Mouse (Mus musculus) hindbrain, postnatal 0 days (tissue): ENCODE results near the gene Xpot. TPM values are rescaled to one million over a fixed set of nuclear protein-coding genes. Genes with fewer than 3 reads are reported as not detected.

ENCODE experiments used
- ATAC-seq: fragments of 200-750 bp; cut with Nextera tagmentation; 2 replicates; pipeline ENCODE4 v1.8.0; 2017; ENCODE audit warnings: mild to moderate bottlenecking, moderate TSS enrichment, moderate library complexity
- DNase-seq: peaks from one replicate; pipeline ENCODE4 v3.0.0-alpha.2; 2015; ENCODE audit warnings: low spot score
- H3K27ac ChIP-seq: fragments of 300-500 bp; sonication (generic); 2 replicates; pipeline ENCODE4 v1.5.1; 2014; ENCODE audit warnings: mild to moderate bottlenecking
- H3K27me3 ChIP-seq: fragments of 300-500 bp; sonication (generic); 2 replicates; pipeline ENCODE4 v1.6.1; 2014; ENCODE audit warnings: low read length, mixed read lengths; ENCODE audit not compliant: insufficient read depth
- H3K36me3 ChIP-seq: fragments of 300-500 bp; sonication (generic); 2 replicates; pipeline ENCODE4 v1.6.1; 2014; ENCODE audit warnings: low read length, mixed read lengths; ENCODE audit not compliant: insufficient read depth
- H3K4me1 ChIP-seq: fragments of 300-500 bp; sonication (generic); 2 replicates; pipeline ENCODE4 v1.6.1; 2014; ENCODE audit warnings: antibody characterized with exemption, low read length, mixed read lengths; ENCODE audit not compliant: insufficient read depth
- H3K4me2 ChIP-seq: fragments of 300-500 bp; sonication (generic); 2 replicates; pipeline ENCODE4 v1.6.1; 2014; ENCODE audit warnings: low read depth, mild to moderate bottlenecking, low read length, moderate library complexity, mixed read lengths
- H3K4me3 ChIP-seq: fragments of 300-500 bp; sonication (generic); 2 replicates; pipeline ENCODE4 v1.5.1; 2014; ENCODE audit warnings: low read length
- H3K9ac ChIP-seq: fragments of 300-500 bp; sonication (generic); replicated peaks from 2 replicates; pipeline ENCODE4 v1.6.1; 2014; ENCODE audit warnings: mild to moderate bottlenecking, low read length, moderate library complexity, mixed read lengths
- H3K9me3 ChIP-seq: fragments of 300-500 bp; sonication (generic); 2 replicates; pipeline ENCODE4 v1.6.1; 2016; ENCODE audit warnings: low read length, mixed read lengths
- CTCF ChIP-seq: IDR thresholded peaks from 2 replicates; pipeline ENCODE4 v1.5.1; 2016; ENCODE audit warnings: antibody characterized with exemption, control low read depth, low read depth
- WGBS: fragments of 180-500 bp; shearing (Covaris S2); extraction: QIAGEN DNeasy Blood & Tissue Kit; methylation state at CpG from one replicate; pipeline ENCODE4 v1.1.7; 2014; 5-methylcytosine and 5-hydroxymethylcytosine counted together
- polyA plus RNA-seq: library from polyadenylated mRNA; unstranded; fragments of >200 nt; fragmentation: Nextera tagmentation; extraction: Ambion mirVana; gene quantifications from 2 replicates; pipeline ENCODE4 v1.2.1, GENCODE M21; 2015
- total RNA-seq: library from RNA; depleted of rRNA; stranded (reverse); fragments of >200 nt; gene quantifications from 2 replicates; pipeline ENCODE4 v1.2.3, GENCODE M21; 2014

Gene Xpot
- total and polyA plus RNA-seq, 2 experiments from 2014 or later = 24.0 to 132 TPM

GRCm38 (mm10) chr10:121646294-121646693, 20.2 kb upstream of the Xpot start:
- Histone ChIP-seq H3K4me3 (no peak overlapping the region), H3K27ac (no peak overlapping the region), H3K4me2 (no peak overlapping the region), H3K4me1 (0 out of 2 replicates have a peak, but pooled peaks cover 4% of the 10 kb centered on the region), H3K27me3 (peaks cover 14% of the 10 kb centered on the region), H3K9me3 (no peaks in the 10 kb centered on the region), H3K9ac (no peak overlapping the region), H3K36me3 (no peaks in the 10 kb centered on the region)
- no peak for TF ChIP-seq CTCF
- WGBS = 82% methylated on average over 6 of the region's 6 CpGs
- no peak for ATAC-seq
- no peak for DNase-seq

- 5% methylated on average over 28 of the region's 28 CpGs for WGBS
Observed at GRCm38 (mm10) chr10:121642054-121642947, 16.2 kb upstream of the Xpot start.

GRCm38 (mm10) chr10:121641272-121642053, 15.3 kb upstream of the Xpot start, which contains the start of gene D930020B18Rik:
D930020B18Rik (plus strand) TSS chr10:121641588.
- Histone ChIP-seq H3K27me3 (peaks cover 14% of the 10 kb centered on the region), H3K36me3 (no peaks in the 10 kb centered on the region), H3K4me2 (peak within 1 kb of the TSS; percentile 95), H3K9me3 (no peaks in the 10 kb centered on the region), H3K4me1 (peaks cover 4% of the 10 kb centered on the region; the same call in 1 of the 2 replicates), H3K4me3 (peak within 1 kb of the TSS; percentile 59), H3K9ac (peak within 1 kb of the TSS; percentile 43), H3K27ac (no peak within 1 kb of the TSS)
- TF ChIP-seq CTCF = no peak
- WGBS = under 1% methylated on average over 69 of the region's 69 CpGs
- peak; percentile 44; the same call in 1 of the 2 replicates for ATAC-seq
- DNase-seq = no peak

More at GRCm38 (mm10) chr10:121642054-121642947, 16.2 kb upstream of the Xpot start:
- Histone ChIP-seq H3K9ac (peak overlapping the region; percentile 43), H3K4me3 (peak overlapping the region; percentile 59), H3K27ac (no peak overlapping the region), H3K36me3 (no peaks in the 10 kb centered on the region), H3K9me3 (no peaks in the 10 kb centered on the region), H3K4me2 (peak overlapping the region; percentile 95), H3K4me1 (peaks cover 4% of the 10 kb centered on the region; the same call in 1 of the 2 replicates), H3K27me3 (peaks cover 14% of the 10 kb centered on the region)
- DNase-seq = no peak
- no peak for TF ChIP-seq CTCF
- 0 out of 2 replicates have a peak, but pooled peaks have one; percentile 24 for ATAC-seq

DNA sequence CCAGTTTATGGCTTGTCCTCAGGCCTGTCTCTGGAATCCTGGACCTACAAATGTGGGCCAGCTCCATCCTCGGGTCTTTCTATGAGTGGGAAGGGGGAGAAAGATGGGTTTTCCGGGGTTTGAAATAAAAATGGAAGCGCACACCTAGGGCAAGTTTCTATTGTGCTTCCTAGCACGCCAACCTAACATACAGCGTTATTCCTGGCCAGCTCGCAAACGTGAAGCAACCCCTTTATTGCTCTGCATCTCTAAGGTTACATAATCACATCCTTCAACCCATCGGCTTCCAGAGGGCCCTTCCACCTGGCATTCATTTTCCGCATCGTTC, 14.8 kb upstream of the Xpot start:
- H3K4me2 ChIP-seq = peak overlapping the region; percentile 95
- 0 out of 2 replicates have a peak overlapping the region, but pooled peaks have one; percentile 43 for H3K9ac ChIP-seq
- DNase-seq = no peak
- peaks cover 4% of the 10 kb centered on the region; the same call in 1 of the 2 replicates for H3K4me1 ChIP-seq
- no peaks in the 10 kb centered on the region for H3K36me3 ChIP-seq
- WGBS = 17% methylated on average over 10 of the region's 10 CpGs
- H3K4me3 ChIP-seq = peak overlapping the region; percentile 59
- H3K27me3 ChIP-seq = peaks cover 14% of the 10 kb centered on the region
- H3K27ac ChIP-seq = no peak overlapping the region
- no peak for TF ChIP-seq CTCF
- H3K9me3 ChIP-seq = no peaks in the 10 kb centered on the region
- no peak for ATAC-seq

DNA sequence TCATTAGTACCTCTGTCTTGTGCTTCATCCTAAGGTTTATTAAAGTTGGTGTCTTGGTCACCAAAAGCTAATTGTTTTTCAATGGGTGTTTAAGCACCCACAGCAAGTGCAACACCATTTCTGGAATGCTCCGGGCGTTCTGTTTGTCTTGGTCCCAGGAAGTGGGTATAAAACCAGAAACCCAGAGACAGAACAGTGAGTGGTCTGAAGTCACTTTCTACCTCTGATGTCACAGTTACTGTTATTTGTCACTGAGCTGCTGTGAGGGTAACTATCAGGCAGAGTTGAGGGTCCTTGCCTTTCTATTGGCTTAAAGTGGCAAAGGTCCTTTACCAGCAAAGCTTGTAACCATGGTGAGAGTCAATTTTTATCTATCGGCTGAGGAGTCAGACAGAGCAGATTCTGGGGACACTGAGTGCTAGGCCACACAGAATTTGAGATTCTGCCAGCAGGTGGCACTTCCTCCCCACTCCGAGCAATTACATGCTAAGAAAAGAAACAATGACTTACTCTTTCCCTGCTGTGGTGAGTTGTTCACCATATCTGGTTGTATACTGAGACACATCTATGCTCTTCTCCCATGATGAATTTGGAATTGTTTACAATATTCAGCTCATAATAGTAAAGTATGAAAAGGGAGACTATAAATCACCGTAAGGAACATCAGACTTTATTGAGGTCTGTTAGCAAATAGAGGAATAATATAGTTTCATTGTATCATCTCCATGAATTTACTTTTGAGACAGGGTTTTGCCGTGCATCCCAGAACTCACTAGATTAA, 14.2 kb upstream of the Xpot start:
- Histone ChIP-seq H3K4me1 (peaks cover 4% of the 10 kb centered on the region; the same call in 1 of the 2 replicates), H3K9ac (no peak overlapping the region), H3K4me2 (peak overlapping the region; percentile 95; the same call in 1 of the 2 replicates), H3K9me3 (no peaks in the 10 kb centered on the region), H3K4me3 (no peak overlapping the region), H3K27ac (no peak overlapping the region), H3K27me3 (peaks cover 14% of the 10 kb centered on the region), H3K36me3 (no peaks in the 10 kb centered on the region)
- peak; percentile 75 for TF ChIP-seq CTCF
- ATAC-seq (peak; percentile 44; the same call in 1 of the 2 replicates), DNase-seq (peak; percentile 83)
- WGBS = 40% methylated on average over 6 of the region's 6 CpGs

DNA sequence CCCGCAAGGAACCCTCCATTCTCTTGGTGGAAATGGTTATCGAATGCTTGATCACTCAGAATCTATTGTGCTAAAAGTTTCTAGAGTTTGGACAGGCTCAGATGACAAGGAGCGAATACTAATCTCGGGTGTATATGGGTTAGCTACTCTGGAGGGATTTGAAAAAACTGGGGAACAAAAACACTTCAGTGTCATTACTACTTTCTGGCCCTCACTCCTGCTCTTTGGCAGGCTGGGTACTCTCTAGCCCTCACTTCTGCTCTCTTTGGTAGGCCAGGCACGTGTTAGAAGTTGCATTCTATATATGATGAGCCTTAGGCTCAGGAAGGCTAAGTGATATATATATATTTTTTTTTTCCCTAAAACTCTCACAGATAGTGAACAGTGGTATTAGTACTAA, 13.4 kb upstream of the Xpot start:
- H3K36me3 ChIP-seq = no peaks in the 10 kb centered on the region
- ATAC-seq = peak; percentile 78
- peak; percentile 57 for DNase-seq
- peaks cover 14% of the 10 kb centered on the region for H3K27me3 ChIP-seq
- H3K4me1 ChIP-seq = peaks cover 4% of the 10 kb centered on the region; the same call in 1 of the 2 replicates
- no peak overlapping the region for H3K4me3 ChIP-seq
- TF ChIP-seq CTCF = no peak
- WGBS = 65% methylated on average over 5 of the region's 5 CpGs
- no peak overlapping the region for H3K4me2 ChIP-seq
- no peak overlapping the region for H3K9ac ChIP-seq
- H3K27ac ChIP-seq = no peak overlapping the region
- no peaks in the 10 kb centered on the region for H3K9me3 ChIP-seq
